17 mouse cellular contexts compared by ENCODE assay signal in the genomic region with DNA sequence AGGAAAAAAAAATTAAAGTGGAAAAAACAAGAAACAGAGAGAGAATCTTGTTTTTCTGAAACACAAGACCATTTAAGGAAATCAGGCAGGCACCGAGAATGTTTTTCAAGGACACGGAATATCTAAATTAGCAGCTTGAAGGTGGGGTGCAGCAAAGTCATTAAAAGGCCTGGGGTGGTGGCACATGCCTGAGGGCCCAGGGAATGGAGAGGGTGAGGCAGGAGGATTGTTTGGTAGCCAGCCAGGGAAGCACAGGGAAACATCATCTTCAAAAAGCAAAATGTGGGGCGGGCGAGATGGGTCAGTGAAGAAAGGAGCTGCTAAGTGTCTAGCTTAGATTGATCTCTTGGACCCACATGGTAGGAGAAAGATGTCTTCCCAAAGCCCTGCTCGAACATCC. TPM values are rescaled to one million over a fixed set of nuclear protein-coding genes. Genes with fewer than 3 reads are reported as not detected.
DNase-seq lines count a peak whose midpoint lies in the region; ATAC-seq and TF ChIP-seq lines count a peak whose summit lies in the region.
"Had no signal": no experiment of that assay in that cellular context is flagged by ENCODE, and none has a peak within 500 bp of the region (broad histone marks: within the 10 kb centered on the region; RNA-seq: fewer than 3 reads in every experiment).

No protein-coding gene starts in this region.

- 72% methylated on average over 5 of the region's 5 CpGs for WGBS in intestine, embryonic 16.5 days
- WGBS in intestine, embryonic 15.5 days = 70% methylated on average over 5 of the region's 5 CpGs

- peak overlapping the region; percentile 69 for H3K27ac ChIP-seq in gastrocnemius, adult 2 months
- peak overlapping the region; percentile 23; the same call in 1 of the 2 replicates for H3K27ac ChIP-seq in intestine, embryonic 16.5 days (ENCODE audit: low read length)
- no peak overlapping the region for H3K27ac ChIP-seq in intestine, embryonic 15.5 days
- peak overlapping the region; percentile 67 for H3K27ac ChIP-seq in testis, adult 2 months (ENCODE audit: control insufficient read depth, insufficient read depth, low read depth, low read length)
- H3K27ac ChIP-seq: neural tube, embryonic 15.5 days had no signal

- peaks cover 9% of the 10 kb centered on the region for H3K36me3 ChIP-seq in intestine, embryonic 16.5 days (ENCODE audit: control insufficient read depth, insufficient read depth, low read length)
- peaks cover 7% of the 10 kb centered on the region; the same call in 1 of the 2 replicates for H3K36me3 ChIP-seq in intestine, embryonic 15.5 days
- H3K36me3 ChIP-seq in testis, adult 2 months (ENCODE audit: control insufficient read depth, insufficient read depth, low read length) = no peaks in the 10 kb centered on the region
- H3K36me3 ChIP-seq: neural tube, embryonic 15.5 days had no signal

- no peak overlapping the region for H3K4me2 ChIP-seq in intestine, embryonic 16.5 days (ENCODE audit: low read depth, low read length)
- H3K4me2 ChIP-seq in intestine, embryonic 15.5 days (replicated peaks) = no peak overlapping the region
- H3K4me2 ChIP-seq: liver, embryonic 11.5 days; lung, embryonic 14.5 days; neural tube, embryonic 15.5 days had no signal

- no peak for TF ChIP-seq CTCF in gastrocnemius, adult 2 months (IDR thresholded peaks at IDR 0.05)
- no peak for TF ChIP-seq CTCF in testis, adult 2 months (IDR thresholded peaks at IDR 0.05; ENCODE audit: control insufficient read depth, insufficient read depth, insufficient replicate concordance, low read depth, low read length)

- H3K4me3 ChIP-seq in gastrocnemius, adult 2 months = no peak overlapping the region
- H3K4me3 ChIP-seq in intestine, embryonic 16.5 days (ENCODE audit: low read length) = no peak overlapping the region
- H3K4me3 ChIP-seq in intestine, embryonic 15.5 days (replicated peaks) = no peak overlapping the region
- H3K4me3 ChIP-seq in testis, adult 2 months (ENCODE audit: control insufficient read depth, low read depth, low read length) = no peak overlapping the region
- H3K4me3 ChIP-seq: hindbrain, embryonic 10.5 days; neural tube, embryonic 15.5 days had no signal

- H3K9me3 ChIP-seq in intestine, embryonic 16.5 days (ENCODE audit: control insufficient read depth, low read length) = no peaks in the 10 kb centered on the region
- no peaks in the 10 kb centered on the region for H3K9me3 ChIP-seq in intestine, embryonic 15.5 days
- H3K9me3 ChIP-seq: hindbrain, embryonic 10.5 days; neural tube, embryonic 15.5 days had no signal

- no peak for ATAC-seq in intestine, embryonic 16.5 days
- ATAC-seq in intestine, embryonic 15.5 days = no peak

- intact Hi-C loops in gastrocnemius, adult 2 months (cut with DNase I) = loop anchor here (2.0 kb wide), 1 partner anchor 17 kb away; no protein-coding TSS in a partner anchor
- intact Hi-C loops in gastrocnemius, postnatal 14 days (cut with DNase I; ENCODE audit: low total_unique reads) = no loop called here

- no peak for TF ChIP-seq POLR2A in testis, adult 2 months (IDR thresholded peaks at IDR 0.05; ENCODE audit: control insufficient read depth, low read depth, low read length)

- no peaks in the 10 kb centered on the region for H3K27me3 ChIP-seq in intestine, embryonic 16.5 days (replicated peaks; ENCODE audit: control insufficient read depth, insufficient read depth, low read length)
- H3K27me3 ChIP-seq in intestine, embryonic 15.5 days (replicated peaks) = no peaks in the 10 kb centered on the region
- H3K27me3 ChIP-seq in testis, adult 2 months (ENCODE audit: control insufficient read depth, insufficient read depth, low read length) = no peaks in the 10 kb centered on the region
- H3K27me3 ChIP-seq: neural tube, embryonic 15.5 days had no signal

- no peak overlapping the region for H3K9ac ChIP-seq in intestine, embryonic 16.5 days (ENCODE audit: low read depth, low read length)
- no peak overlapping the region for H3K9ac ChIP-seq in intestine, embryonic 15.5 days
- H3K9ac ChIP-seq: lung, embryonic 14.5 days; neural tube, embryonic 15.5 days had no signal

- DNase-seq in gastrocnemius, adult 2 months = no peak
- DNase-seq in gastrocnemius, postnatal 14 days = no peak
- DNase-seq in testis, postnatal 14 days (ENCODE audit: low spot score) = no peak
- no peak for DNase-seq in Muller cell, postnatal 12 days (ENCODE audit: inconsistent ontology term)
- no peak for DNase-seq in layer of hippocampus, adult 11-12 months (ENCODE audit: low spot score)
- DNase-seq: cerebellum, adult 9-10 months had no signal

- peaks cover 28% of the 10 kb centered on the region for H3K4me1 ChIP-seq in intestine, embryonic 16.5 days (ENCODE audit: control insufficient read depth, insufficient read depth, low read length)
- H3K4me1 ChIP-seq in intestine, embryonic 15.5 days (replicated peaks) = peaks cover 14% of the 10 kb centered on the region
- peaks cover 3% of the 10 kb centered on the region; the same call in 1 of the 2 replicates for H3K4me1 ChIP-seq in testis, adult 2 months (ENCODE audit: control insufficient read depth, insufficient read depth, low read length)

RNA-seq across cellular contexts. Expression of a gene that starts 10.9 kb away (rescaled TPM):
- total RNA-seq in gastrocnemius, adult 2 months (2021) = 10 to 100 TPM; 11.5 to 16.6 TPM
- total RNA-seq in gastrocnemius, postnatal 14 days (2021) = 10 to 100 TPM; 17.9 to 21.2 TPM
- 9.7 and 9.9 TPM in 2 replicates for polyA plus RNA-seq in intestine, embryonic 16.5 days (2015; fragmentation: Nextera tagmentation; extraction: Ambion mirVana)
- polyA plus RNA-seq in intestine, embryonic 15.5 days (2015; fragmentation: Nextera tagmentation; extraction: Ambion mirVana) = 16.3 and 16.7 TPM in 2 replicates
- 6.7 and 6.9 TPM in 2 replicates for polyA plus RNA-seq in testis, adult 2 months (2012; rRNA removed)

RNA-seq across cellular contexts. Expression of a gene that starts 27.6 kb away (rescaled TPM):
- under 1 TPM; 0.50 to 0.89 TPM for total RNA-seq in gastrocnemius, adult 2 months (2021)
- 1 to 10 TPM; 3.2 to 3.6 TPM for total RNA-seq in gastrocnemius, postnatal 14 days (2021)
- 85.5 and 106 TPM in 2 replicates for polyA plus RNA-seq in intestine, embryonic 16.5 days (2015; fragmentation: Nextera tagmentation; extraction: Ambion mirVana)
- polyA plus RNA-seq in intestine, embryonic 15.5 days (2015; fragmentation: Nextera tagmentation; extraction: Ambion mirVana) = 94.2 and 107 TPM in 2 replicates
- 16.5 and 17.1 TPM in 2 replicates for polyA plus RNA-seq in testis, adult 2 months (2012; rRNA removed)

RNA-seq across cellular contexts. Expression of a gene that starts 47.7 kb away (rescaled TPM):
- total RNA-seq in gastrocnemius, adult 2 months (2021) = not detected
- total RNA-seq in gastrocnemius, postnatal 14 days (2021) = not detected
- 17.3 and 18.4 TPM in 2 replicates for polyA plus RNA-seq in intestine, embryonic 16.5 days (2015; fragmentation: Nextera tagmentation; extraction: Ambion mirVana)
- 8.2 and 12.0 TPM in 2 replicates for polyA plus RNA-seq in intestine, embryonic 15.5 days (2015; fragmentation: Nextera tagmentation; extraction: Ambion mirVana)
- not detected in 2 replicates for polyA plus RNA-seq in testis, adult 2 months (2012; rRNA removed)
- total RNA-seq: gastrocnemius, postnatal 36 days; layer of hippocampus, postnatal 10 days; left cerebral cortex, postnatal 14 days had no signal
- polyA plus RNA-seq: frontal cortex, adult 2 months had no signal
